Mouse (Mus musculus): ENCODE results near the gene Inpp5d. TPM values are rescaled to one million over a fixed set of nuclear protein-coding genes. Genes with fewer than 3 reads are reported as not detected.

The Inpp5d gene
- polyA plus RNA-seq, 1 experiment = 202 TPM

DNA sequence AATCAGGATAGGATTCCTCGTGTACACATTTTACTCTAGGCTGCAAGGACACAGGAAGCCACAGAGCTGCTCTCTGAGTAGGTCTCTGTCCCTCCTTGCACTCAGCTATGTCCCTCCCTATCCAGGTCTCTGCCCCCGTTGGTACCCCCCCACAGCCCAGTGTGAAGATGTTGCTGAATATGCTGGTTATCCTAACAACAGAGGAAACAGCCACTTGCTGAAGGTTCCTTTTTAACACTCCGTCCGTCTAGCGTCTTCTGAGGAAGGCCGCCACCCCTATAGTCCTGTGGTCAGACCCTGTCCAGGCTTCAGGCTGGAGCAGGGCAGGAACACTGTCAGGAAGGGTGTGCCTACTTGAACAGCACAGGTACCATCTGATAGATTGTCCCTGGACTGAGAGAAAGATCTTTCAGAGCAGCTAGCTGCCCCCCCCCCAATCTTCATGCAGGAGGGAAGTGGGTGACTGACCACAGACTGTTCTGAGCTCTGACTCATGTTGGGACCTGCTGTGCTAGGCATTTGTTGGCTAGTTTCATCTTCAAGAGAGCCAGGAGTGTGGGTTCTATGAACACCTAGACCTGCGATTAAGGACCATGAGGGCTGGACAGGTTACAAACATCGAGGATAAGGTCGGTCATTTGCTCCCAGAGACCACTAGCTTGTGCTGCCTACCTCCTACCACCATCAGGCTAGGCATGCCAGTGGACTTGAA is 1.2 kb downstream of the Inpp5d start:
- Histone ChIP-seq H3K4me1 (ENCODE audit: control insufficient read depth, insufficient read depth, low read length) (peaks cover 44% of the 10 kb centered on the region), H3K27ac (ENCODE audit: insufficient read depth, low read depth, low read length) (peak overlapping the region; percentile 94), H3K4me3 (ENCODE audit: insufficient read depth, low read length) (peak overlapping the region; percentile 78)
- TF ChIP-seq POLR2A (IDR thresholded peaks at IDR 0.05; ENCODE audit: borderline replicate concordance, low read depth, low read length) (no peak), CTCF (IDR thresholded peaks at IDR 0.05; ENCODE audit: low read depth, low read length) (no peak)

DNA sequence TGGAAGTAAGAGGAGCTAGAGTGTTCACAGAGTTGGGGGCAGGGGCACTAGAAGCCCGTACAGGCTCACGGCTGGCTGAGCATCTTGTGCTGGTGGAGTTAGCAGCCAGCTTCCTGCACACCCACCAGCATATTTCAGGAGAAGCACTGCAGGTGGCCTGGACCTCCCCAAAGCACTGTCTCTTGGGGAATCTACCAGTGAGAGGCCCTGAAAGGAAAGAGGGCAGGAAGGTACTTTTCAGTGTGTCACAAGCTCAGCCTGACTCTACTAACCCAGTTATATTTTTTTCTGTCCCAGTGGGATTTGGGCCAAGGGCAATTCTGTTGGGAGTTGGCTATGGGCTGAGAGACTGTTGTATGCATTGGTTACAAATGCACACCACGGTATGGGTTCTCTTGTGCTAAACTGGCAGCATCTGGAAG is 1.8 kb downstream of the Inpp5d start:
- TF ChIP-seq POLR2A (IDR thresholded peaks at IDR 0.05; ENCODE audit: borderline replicate concordance, low read depth, low read length) (no peak), CTCF (IDR thresholded peaks at IDR 0.05; ENCODE audit: low read depth, low read length) (no peak)
- Histone ChIP-seq H3K4me1 (ENCODE audit: control insufficient read depth, insufficient read depth, low read length) (peaks cover 48% of the 10 kb centered on the region), H3K27ac (ENCODE audit: insufficient read depth, low read depth, low read length) (peak overlapping the region; percentile 94), H3K4me3 (ENCODE audit: insufficient read depth, low read length) (peak overlapping the region; percentile 78)

DNA sequence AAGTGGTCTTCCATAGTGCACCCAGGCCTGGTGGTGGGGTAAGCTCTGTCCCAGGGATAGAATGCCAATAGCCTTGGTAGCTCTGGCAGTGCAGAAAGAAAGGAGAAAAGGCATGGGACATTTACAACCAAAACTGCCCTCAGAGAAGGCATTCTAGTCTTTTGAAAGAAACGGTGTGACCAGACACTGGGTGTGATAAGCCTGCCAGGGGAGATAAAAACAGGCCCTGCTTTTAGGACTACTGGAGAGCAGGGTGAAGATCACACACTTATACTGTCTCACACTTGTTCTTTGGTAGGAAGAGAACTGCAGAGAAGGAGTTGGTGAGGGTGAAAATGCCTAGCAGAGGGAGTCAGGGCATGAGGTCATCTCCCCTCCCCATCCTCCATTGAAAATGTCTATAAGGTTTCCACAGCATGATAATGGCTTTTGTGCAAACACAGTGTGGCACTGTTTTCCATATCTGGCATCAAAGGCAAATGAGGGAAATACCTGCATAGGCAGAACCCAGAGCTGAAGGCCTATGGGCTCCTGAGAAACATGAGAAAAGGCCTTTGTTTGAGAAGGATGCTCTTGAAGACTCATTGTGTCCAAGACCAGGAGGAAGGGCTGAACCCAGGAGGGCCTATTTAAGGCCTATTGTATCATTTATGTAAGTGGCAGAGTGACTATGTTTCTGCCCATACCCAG is 4.0 kb downstream of the Inpp5d start:
- TF ChIP-seq POLR2A (IDR thresholded peaks at IDR 0.05; ENCODE audit: borderline replicate concordance, low read depth, low read length) (no peak), CTCF (IDR thresholded peaks at IDR 0.05; ENCODE audit: low read depth, low read length) (no peak)
- H3K4me1 ChIP-seq (ENCODE audit: control insufficient read depth, insufficient read depth, low read length) = peaks cover 62% of the 10 kb centered on the region
- H3K4me3 ChIP-seq (ENCODE audit: insufficient read depth, low read length) = peak overlapping the region; percentile 25; the same call in 1 of the 2 replicates
- peak overlapping the region; percentile 92 for H3K27ac ChIP-seq (ENCODE audit: insufficient read depth, low read depth, low read length)

DNA sequence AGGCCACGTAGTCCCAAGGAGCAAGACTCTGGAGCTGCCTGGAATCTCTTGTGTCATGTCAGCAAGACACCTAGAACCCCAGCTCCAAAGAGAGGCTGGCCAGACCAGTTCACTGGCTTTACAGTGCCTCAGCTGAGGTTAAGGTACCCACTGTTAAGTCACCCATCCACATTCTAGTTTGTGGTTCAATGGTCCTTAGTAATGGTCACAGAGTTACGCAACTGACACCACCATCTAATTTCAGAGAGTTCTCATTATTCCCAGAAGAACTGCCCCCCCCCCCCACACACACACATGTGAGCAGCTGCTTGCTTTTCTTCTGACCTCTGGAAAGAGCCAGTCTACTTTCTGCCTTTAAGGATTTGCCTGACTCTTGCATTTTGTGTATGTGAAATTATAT is 4.7 kb downstream of the Inpp5d start:
- H3K4me3 ChIP-seq (ENCODE audit: insufficient read depth, low read length) = peak overlapping the region; percentile 31
- H3K27ac ChIP-seq (ENCODE audit: insufficient read depth, low read depth, low read length) = peak overlapping the region; percentile 92
- H3K4me1 ChIP-seq (ENCODE audit: control insufficient read depth, insufficient read depth, low read length) = peaks cover 62% of the 10 kb centered on the region
- no peak for TF ChIP-seq CTCF (IDR thresholded peaks at IDR 0.05; ENCODE audit: low read depth, low read length)
- TF ChIP-seq POLR2A (IDR thresholded peaks at IDR 0.05; ENCODE audit: borderline replicate concordance, low read depth, low read length) = no peak

DNA sequence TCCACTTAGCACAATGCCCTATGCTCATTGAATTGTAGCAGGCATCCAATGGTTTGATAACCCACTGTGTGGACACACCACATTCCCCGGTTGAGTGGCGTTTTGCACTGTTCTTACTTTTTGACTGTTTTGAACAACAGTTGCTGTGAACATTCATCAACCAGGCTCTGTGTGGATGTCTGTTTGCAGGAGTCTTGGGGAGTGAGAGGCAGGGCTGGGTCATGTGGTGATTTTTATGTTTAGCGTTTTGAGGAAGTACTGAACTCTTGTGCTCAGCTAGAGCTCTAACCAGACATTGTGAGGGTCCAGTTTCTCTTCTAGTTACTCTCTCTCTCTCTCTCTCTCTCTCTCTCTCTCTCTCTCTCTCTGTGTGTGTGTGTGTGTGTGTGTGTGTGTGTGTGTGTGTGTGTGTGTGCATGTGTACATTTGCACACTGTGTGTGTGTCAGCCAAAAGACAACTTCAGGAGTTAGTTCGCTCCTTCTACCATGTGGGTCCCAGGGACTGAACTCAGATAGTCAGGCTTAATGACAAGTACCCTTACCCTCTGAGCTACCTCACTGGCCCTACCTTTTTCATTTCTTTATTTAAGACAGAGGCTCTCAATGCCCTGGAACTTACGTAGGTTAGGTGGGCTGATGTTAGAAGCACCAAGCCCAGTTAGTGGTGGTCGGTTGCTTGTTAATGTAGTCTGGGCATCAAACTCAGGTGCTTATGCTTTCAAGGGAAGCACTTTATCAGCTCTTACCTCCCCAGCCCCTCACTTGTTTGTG is 5.3 kb downstream of the Inpp5d start:
- TF ChIP-seq CTCF (IDR thresholded peaks at IDR 0.05; ENCODE audit: low read depth, low read length) (no peak), POLR2A (IDR thresholded peaks at IDR 0.05; ENCODE audit: borderline replicate concordance, low read depth, low read length) (no peak)
- peaks cover 66% of the 10 kb centered on the region for H3K4me1 ChIP-seq (ENCODE audit: control insufficient read depth, insufficient read depth, low read length)
- peak overlapping the region; percentile 43 for H3K4me3 ChIP-seq (ENCODE audit: insufficient read depth, low read length)
- peak overlapping the region; percentile 92 for H3K27ac ChIP-seq (ENCODE audit: insufficient read depth, low read depth, low read length)

DNA sequence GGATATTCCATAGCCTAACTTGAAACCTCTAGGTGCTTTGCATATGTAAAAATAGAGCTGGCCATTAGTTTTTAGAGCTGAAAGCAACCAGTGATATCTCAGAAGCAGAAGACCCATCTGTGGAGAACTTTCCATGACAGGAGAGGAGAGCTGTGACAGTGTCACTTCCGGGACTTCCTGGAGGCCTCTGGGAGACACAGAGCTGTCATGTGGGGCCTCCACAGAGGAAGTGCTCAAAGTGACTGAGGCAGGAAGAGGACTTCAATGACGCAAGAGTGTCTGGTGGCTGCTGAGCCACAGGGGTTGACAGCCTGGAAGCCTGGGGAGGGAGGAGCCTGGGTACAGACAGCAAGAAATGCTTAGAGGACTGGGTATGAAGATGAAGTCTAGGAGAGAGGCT is 6.2 kb downstream of the Inpp5d start:
- TF ChIP-seq CTCF (IDR thresholded peaks at IDR 0.05; ENCODE audit: low read depth, low read length) = no peak
- TF ChIP-seq POLR2A (IDR thresholded peaks at IDR 0.05; ENCODE audit: borderline replicate concordance, low read depth, low read length) = no peak
- peak overlapping the region; percentile 8; the same call in 1 of the 2 replicates for H3K27ac ChIP-seq (ENCODE audit: insufficient read depth, low read depth, low read length)
- H3K4me3 ChIP-seq (ENCODE audit: insufficient read depth, low read length) = no peak overlapping the region; the same call in 1 of the 2 replicates
- peaks cover 69% of the 10 kb centered on the region for H3K4me1 ChIP-seq (ENCODE audit: control insufficient read depth, insufficient read depth, low read length)

DNA sequence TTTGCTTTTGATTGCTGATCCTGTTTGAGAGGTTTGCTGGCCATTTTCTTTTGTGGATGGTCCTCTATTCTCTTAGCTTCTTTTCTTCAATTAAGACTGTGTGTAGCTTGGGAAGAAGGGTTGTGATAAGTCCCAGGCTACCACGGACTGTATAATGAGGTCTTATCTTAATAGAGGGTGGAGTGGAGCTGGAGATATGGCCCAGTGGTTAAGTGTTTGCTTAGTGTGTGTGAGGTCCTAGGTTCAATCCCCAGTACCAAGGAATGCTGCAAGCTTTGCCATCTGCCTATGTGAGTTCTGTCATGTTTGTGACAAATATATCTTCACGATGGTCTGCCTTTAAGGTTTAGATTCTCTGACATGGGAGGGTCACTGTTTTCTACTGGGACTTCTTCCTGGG is 8.0 kb downstream of the Inpp5d start:
- Histone ChIP-seq H3K4me3 (ENCODE audit: insufficient read depth, low read length) (no peak overlapping the region), H3K4me1 (ENCODE audit: control insufficient read depth, insufficient read depth, low read length) (peaks cover 73% of the 10 kb centered on the region), H3K27ac (ENCODE audit: insufficient read depth, low read depth, low read length) (no peak overlapping the region)
- TF ChIP-seq CTCF (IDR thresholded peaks at IDR 0.05; ENCODE audit: low read depth, low read length) (no peak), POLR2A (IDR thresholded peaks at IDR 0.05; ENCODE audit: borderline replicate concordance, low read depth, low read length) (no peak)

DNA sequence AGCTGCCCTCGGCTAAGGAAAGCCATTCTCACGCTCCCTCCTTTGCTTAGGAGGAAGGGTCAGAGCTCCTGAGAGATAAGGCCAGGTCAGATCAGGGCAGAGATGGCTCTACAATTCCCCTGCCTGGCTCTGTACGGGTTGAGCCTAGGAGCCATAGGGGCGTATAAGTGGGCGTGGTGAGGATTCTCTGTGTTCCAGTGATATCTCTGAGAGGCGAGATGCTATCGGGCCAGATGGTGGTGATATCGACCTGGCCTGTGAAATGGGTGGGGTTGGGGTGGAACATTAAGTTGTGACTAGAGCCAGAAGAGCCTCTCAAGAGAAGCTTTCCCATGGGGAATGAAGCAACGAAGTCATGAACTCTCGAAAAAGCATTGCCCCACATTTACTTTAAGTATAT is 11.5 kb downstream of the Inpp5d start:
- no peak overlapping the region for H3K27ac ChIP-seq (ENCODE audit: insufficient read depth, low read depth, low read length)
- peaks cover 78% of the 10 kb centered on the region for H3K4me1 ChIP-seq (ENCODE audit: control insufficient read depth, insufficient read depth, low read length)
- TF ChIP-seq CTCF (IDR thresholded peaks at IDR 0.05; ENCODE audit: low read depth, low read length) = no peak
- TF ChIP-seq POLR2A (IDR thresholded peaks at IDR 0.05; ENCODE audit: borderline replicate concordance, low read depth, low read length) = no peak
- no peak overlapping the region for H3K4me3 ChIP-seq (ENCODE audit: insufficient read depth, low read length)

DNA sequence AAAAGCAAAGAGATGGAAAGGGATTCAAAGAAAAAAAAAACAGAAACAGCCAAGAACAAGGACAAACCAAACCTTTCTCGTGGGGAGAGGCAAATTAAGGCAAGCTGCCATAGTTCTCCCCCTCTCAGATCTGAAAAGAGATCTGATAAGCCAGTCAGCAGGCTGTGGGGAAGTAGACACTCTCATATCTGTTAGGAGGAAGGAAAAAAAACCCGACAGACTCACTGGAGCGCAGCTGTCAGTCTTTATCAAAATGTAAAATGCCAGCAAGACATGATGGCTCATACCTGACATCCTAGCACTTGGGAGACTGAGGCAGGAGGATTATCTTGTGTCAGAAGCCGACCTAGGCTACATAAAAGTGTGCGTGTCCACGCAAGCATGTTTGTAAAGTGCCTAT is 12.1 kb downstream of the Inpp5d start:
- TF ChIP-seq POLR2A (IDR thresholded peaks at IDR 0.05; ENCODE audit: borderline replicate concordance, low read depth, low read length) = no peak
- TF ChIP-seq CTCF (IDR thresholded peaks at IDR 0.05; ENCODE audit: low read depth, low read length) = no peak
- Histone ChIP-seq H3K4me1 (ENCODE audit: control insufficient read depth, insufficient read depth, low read length) (peaks cover 78% of the 10 kb centered on the region), H3K4me3 (ENCODE audit: insufficient read depth, low read length) (no peak overlapping the region), H3K27ac (ENCODE audit: insufficient read depth, low read depth, low read length) (no peak overlapping the region)
